Mouse (Mus musculus): ENCODE results near the gene Rarres1.

The Rarres1 gene

DNA sequence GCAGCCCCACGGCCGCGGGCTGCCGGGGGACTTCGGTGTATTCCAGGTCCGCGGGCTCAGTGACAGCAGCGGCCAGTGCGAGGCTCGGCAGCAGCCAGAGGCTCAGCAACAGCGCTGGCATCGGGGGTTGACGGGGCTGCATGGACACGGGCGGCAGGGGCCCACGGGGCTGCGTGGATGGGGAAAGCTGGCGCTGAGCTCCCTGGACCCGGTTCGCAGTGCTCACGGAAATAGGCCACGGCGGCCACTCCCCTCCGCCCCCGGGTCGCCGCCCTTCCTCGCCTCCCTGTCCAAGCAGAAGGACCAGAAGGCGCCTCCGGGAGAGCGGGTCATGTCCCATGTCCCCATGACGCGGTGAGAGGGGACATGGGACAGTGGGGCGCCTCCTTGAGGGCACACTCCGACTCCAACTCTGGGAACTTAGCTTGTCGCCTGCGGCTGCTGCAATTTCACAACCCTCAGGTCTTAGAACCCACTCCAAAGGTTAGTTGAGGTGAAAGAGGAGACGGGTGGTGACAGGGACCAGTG is at the start of gene Rarres1:
Gene Rarres1 (minus strand): TSS at position 250 of the 528 bp plus-strand sequence.
- no peak for DNase-seq

DNA sequence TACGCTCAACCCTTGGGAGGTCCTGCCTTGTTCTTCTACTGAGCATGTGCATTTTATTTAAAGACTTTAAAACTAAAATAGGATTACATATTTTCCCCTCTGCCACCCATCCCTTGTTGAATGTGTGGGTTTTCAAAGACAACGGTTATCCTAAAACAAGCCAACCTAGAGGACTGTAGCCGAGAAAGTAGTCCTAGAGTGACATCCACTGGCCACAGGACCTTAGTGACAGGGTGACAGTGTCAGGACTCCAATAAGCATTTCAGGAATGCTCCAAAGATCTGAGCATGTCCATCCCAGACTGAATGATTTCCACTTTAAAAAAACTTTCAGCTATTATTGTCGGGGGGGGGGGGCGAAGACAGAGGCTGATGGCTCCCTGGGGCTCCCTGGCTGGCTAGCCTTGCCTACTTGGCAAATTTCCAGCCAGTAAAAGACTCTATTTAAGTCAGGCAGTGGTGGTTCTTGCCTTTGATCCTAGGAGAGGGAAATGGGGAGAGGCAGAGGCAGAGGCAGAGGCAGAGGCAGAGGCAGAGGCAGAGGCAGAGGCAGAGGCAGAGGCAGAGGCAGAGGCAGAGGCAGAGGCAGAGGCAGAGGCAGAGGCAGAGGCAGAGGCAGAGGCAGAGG is 49.5 kb upstream of the Rarres1 start:
- DNase-seq, result no peak

DNA sequence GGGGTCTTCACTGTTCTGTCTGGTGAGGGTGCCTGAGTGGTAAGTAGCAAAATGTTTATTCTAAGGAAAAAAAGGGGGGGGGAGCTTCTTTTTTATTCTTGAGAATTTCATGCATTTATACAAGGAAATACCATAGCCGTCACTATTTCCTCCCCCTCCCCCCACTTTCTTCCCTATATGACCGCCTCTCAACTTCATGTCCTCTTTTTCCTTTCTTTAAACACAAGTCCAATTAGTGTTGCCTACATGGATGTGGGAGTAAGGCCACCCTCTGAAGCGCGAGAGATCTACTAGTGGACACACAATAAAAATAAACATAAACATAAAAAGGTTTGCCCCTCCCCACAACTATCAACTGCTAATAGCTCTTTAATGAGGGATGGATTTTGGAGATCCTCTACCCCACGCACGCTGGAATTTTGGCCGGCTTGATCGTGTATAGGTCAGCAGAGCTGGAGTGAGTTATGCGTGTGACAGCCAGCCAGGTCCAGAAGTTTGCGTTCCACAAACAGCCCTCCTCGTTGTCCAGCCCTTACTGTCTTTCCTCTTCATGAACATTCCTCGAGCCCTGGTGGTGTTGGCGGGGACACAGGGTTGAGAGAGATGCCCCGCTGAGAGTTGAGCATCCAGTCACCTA is 42.5 kb upstream of the Rarres1 start:
- DNase-seq, result no peak

DNA sequence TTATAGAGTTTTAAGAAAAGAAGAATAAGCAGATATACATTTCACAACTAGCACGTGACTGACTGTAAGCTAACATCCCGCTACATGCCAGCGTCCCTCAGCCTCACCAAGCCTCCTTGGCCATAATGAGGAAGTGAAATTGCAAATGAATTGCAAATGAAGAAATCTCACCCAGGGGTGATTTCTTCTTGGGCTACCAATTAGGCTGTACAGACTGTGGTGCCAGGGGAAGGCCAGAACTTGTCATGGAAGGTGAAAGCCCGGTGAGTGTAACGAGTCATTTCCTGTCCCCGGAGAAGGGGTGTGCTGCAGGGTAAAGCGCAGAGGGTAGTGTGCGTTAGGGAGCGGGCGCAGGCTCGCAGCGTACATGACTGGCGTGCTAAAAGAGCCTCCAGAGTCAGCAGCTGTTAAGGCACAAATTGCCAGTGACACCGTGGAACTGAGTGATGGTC is 41.9 kb upstream of the Rarres1 start:
- peak in 1 of 2 experiments; percentile 8 for DNase-seq

GRCm38 (mm10) chr3:67555211-67555610 is 39.9 kb upstream of the Rarres1 start:
- no peak for DNase-seq

GRCm38 (mm10) chr3:67553927-67554448 is 38.7 kb upstream of the Rarres1 start:
- no peak for DNase-seq

- no peak for DNase-seq
Measured at GRCm38 (mm10) chr3:67553281-67553680, 38.0 kb upstream of the Rarres1 start.

DNA sequence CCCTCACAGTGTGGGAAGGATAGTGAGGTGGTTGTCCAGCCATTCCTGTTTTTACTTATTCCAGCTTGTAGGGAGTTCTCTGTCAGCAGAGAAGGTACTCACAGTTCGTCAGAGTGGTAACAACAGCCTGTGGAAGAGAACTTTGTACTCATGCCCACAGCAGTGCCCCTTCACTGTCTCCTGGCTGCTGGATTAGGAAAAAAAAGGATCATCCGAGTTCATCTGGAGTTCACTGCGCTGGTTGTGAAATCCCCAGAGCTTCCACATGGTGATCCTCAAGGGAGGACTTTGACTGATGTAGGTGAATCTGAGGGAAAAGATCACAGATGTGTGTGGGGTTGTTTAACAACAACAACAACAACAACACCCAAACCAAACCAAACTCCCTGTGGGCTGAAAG is 35.9 kb upstream of the Rarres1 start:
- DNase-seq, result no peak

DNA sequence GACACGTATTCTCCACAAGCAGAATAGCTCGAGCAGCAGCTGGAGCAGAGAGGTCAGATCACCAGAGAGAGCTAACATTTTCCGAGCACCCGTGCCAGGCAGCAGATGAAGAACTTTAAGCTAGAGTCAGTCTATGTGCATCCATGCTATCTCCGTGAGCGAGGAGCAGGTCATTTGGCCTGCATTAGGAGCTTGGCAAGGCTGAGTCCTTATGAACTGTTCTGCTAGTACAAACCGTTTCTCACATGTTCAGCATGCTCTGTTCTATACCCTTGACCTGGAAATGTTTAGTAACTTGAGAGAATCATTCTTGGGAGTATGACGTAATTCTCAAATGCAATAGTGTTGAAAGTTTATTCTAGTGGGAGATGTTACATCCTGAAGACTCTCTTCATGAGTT is 28.3 kb upstream of the Rarres1 start:
- no peak for DNase-seq

- no peak for DNase-seq
Measured at GRCm38 (mm10) chr3:67524768-67525167, 9.4 kb upstream of the Rarres1 start.

DNA sequence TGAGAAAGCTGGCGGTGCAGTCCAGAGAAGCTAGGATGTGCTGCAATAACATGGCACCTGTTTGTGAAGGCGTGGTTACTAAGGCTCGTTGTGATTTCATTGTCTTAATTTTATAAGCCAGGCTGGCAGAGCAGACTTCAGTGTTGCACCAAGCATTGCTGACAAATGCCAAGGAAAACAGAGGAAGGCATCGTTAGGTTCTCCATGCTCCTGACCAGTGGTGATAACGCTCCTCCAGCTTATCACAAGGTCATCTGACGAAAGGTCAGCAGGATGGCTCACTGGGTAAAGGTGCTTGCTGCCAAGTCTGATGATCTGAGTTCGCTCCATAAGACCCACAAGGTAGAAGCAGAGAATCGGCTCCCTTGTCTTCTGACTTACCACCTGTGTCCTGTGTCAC is 7.4 kb upstream of the Rarres1 start:
- DNase-seq, result no peak

DNA sequence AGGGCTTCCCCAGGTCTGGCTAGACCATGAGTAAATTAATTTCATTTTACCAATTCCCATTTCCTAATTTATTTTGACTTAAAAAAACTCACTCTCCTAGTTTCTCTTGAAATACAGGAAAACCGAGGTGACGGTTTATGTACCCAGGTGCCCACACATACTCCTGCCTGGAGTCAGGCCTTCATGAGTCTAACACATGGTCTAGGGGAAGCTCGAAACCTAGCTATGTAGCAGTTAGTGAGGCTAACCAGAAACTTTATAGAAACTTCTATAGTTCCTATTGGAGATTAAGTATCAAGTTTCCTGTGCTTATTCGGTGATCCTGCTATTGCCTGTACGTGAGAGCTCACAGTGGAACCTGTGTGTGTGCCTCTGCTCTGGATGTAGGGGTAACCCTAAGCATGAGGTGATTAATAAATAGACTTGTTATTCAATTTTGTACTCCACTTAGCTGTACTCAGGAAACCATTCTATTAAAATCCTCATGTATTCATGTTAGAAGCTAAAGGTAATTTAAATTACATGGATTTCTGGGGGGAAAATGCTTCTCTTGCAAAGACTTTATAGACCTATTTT is 5.3 kb upstream of the Rarres1 start:
- DNase-seq, result no peak

DNA sequence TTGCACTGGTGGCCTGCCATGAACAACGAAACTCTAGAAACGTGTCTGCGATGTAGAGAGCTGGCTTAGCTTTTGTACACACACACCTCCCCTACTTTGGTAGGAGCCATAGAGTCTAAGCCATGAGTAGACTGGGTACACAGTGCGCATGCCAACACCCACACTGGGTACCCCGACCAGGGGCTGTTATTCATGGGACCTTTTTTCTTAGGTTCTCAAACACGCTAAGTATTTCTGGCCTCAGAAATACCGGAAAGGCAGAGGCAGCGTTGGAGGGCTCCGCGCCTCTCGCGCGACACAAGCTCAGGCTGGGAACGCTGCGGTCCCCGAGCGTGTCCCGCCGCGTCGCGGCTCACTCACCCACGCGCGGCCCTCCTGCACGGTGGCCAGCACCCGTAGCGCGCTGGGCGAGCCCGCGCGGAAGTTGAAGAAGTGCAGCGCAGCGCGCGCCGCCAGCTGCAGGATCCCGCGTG is 486 bp downstream of the Rarres1 start:
- no peak for DNase-seq

- DNase-seq, result no peak
Measured at GRCm38 (mm10) chr3:67512807-67513206, 2.5 kb downstream of the Rarres1 start.

DNA sequence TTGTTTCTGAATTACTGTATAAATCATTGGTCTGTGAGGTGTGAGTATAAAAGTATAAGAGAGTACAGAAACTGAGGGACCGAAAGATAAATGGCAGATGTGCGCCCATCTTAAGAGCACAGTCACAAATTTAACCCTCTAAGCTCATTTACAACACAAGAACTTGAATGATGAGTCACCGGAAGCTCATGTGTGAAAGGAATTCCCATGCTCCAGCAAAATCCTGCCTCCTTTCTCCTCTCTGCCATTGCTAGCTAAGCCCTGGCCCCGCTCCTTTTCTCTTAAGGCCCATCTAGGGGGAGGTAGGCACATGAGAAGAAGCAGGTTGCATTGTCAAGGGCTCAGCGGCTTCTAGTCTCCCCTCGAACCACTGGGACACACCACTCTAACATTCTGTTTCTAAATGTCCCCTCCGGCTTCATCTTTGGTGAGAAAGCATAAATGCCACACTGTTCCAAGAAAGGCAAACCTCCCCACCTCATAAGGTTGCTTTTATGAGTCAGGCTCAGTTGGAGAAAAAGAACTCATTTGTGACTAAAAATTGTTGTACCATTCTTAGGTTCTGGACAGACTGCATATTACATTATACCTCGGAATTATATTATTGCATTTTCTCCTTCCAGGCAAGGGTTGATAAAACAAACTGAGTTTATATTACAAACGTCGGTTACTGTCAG is 7.0 kb downstream of the Rarres1 start:
- no peak for DNase-seq

GRCm38 (mm10) chr3:67505286-67505685 is 10.0 kb downstream of the Rarres1 start:
- DNase-seq, result no peak

DNA sequence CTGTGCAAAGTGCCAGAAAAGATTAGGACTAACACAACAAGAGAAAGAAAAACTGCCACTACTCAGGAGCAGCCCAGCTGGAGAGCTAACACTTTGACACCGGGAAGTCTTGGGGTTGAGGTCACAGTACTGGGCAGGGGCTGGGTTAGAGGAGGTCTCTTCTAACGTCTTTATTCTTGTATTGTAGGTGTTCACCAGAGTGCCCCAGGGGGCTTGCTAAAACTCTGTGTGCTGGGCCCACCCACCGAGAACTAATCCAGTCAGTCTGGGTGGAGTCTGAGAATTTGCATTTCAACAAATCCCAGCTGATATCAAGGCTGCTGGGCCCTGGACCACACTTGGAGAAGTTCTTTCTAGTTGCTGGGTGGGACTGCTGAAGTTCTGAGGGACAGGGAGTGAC is 11.4 kb downstream of the Rarres1 start:
- no peak for DNase-seq

DNA sequence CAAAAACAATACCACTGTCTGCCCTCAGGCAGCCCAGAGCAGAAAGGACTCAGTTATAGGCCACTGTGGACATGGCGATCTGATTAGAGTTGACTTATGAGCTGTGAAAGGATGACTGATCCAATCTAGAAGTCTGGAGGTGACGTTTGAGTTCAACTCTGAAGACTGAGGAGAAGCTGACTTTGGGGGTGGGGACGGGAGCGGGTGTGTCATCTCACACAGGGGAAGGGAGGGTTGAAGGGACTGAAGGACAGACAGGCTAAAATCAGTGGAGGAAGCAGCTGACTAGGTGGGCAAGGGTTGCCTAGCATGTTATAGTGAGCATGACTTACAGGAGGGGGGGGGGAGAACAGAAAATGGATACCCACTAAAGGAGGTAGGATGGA is 15.9 kb downstream of the Rarres1 start:
- no peak for DNase-seq

DNA sequence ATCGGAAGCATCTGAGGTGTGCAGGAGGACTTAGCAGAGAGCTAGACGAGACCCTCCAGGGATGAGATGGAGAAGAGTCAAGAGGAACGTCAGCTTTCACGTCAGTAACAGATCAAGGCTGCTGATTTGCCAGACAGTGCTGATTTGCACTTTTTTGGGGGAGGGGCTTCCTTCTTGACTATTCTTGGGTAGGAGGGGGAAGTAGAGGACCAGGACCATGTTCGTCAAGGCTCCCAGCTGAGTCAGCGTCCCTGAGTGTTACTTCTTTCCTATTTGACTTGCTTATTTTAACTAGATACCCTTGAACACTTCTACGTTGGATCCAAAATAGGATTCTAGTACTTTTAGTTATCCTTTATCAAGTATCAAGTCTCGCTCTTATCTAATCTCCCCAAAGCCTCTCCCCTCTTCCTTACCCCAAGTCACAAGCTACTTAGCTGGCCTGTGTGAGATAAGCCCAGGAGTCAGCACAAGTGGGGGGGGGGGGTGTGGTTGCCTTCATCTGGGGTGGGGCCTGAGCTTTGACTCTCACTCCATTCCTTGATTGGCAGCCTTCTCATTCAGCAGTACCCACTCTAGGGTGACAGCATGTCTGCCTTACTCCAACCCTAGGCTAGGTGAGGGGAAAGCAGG is 16.4 kb downstream of the Rarres1 start:
- no peak for DNase-seq

- no peak for DNase-seq
Measured at GRCm38 (mm10) chr3:67497998-67498397, 17.3 kb downstream of the Rarres1 start.

GRCm38 (mm10) chr3:67496310-67496709 is 19.0 kb downstream of the Rarres1 start:
- DNase-seq, result no peak

DNA sequence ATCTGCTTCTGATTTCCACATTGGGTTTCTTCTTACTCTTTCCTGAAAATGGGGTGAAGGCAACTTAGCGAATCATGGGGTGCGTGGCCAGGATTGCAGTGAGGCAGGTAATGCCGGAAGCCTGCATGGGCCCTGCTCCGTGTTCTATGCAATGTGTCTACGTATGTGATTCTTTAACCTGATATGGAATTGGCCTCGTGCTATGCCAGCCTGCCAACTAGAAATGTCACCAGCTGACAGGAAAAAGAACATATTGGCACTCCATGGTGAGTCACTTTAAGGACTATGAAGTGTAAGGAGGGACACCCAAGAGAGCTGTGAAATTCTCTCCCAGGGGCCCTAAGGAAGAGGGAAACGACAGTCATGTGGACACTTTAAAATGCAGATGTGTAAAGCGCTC is 22.2 kb downstream of the Rarres1 start:
- no peak for DNase-seq
